Mouse (Mus musculus) intestine, postnatal 0 days (tissue): ENCODE data around the gene Wdr62. TPM values are rescaled to one million over a fixed set of nuclear protein-coding genes. Genes with fewer than 3 reads are reported as not detected.
"Not testable (repeated sequence)": the region's sequence is repeated elsewhere in the genome, so short reads cannot be mapped to it uniquely, and the experiment has no call there.

Experiments used
- ATAC-seq: fragments of 200-750 bp; cut with Nextera tagmentation; 2 replicates; pipeline ENCODE4 v1.8.0; 2017; ENCODE audit warnings: mild to moderate bottlenecking, moderate TSS enrichment, moderate library complexity
- H3K27ac ChIP-seq: fragments of 300-500 bp; sonication (generic); 2 replicates; pipeline ENCODE4 v1.5.1; 2014; ENCODE audit warnings: mild to moderate bottlenecking, low read depth, low read length, moderate library complexity
- H3K27me3 ChIP-seq: fragments of 300-500 bp; sonication (generic); replicated peaks from 2 replicates; pipeline ENCODE4 v1.6.1; 2014; ENCODE audit warnings: low read length, mixed read lengths; ENCODE audit not compliant: control insufficient read depth, insufficient read depth
- H3K36me3 ChIP-seq: fragments of 300-500 bp; sonication (generic); 2 replicates; pipeline ENCODE4 v1.6.1; 2014; ENCODE audit warnings: mild to moderate bottlenecking, moderate library complexity; ENCODE audit not compliant: control insufficient read depth, insufficient read depth
- H3K4me1 ChIP-seq: fragments of 300-500 bp; sonication (generic); replicated peaks from 2 replicates; pipeline ENCODE4 v1.6.1; 2014; ENCODE audit warnings: antibody characterized with exemption, low read length, mixed read lengths; ENCODE audit not compliant: control insufficient read depth, insufficient read depth
- H3K4me2 ChIP-seq: fragments of 300-500 bp; sonication (generic); replicated peaks from 2 replicates; pipeline ENCODE4 v1.6.1; 2014; ENCODE audit warnings: low read depth, mild to moderate bottlenecking, moderate library complexity
- H3K4me3 ChIP-seq: fragments of 300-500 bp; sonication (generic); 2 replicates; pipeline ENCODE4 v1.5.1; 2014; ENCODE audit warnings: low read depth, low read length
- H3K9ac ChIP-seq: fragments of 300-500 bp; sonication (generic); 2 replicates; pipeline ENCODE4 v1.6.1; 2014; ENCODE audit warnings: mild to moderate bottlenecking, low read depth, low read length
- H3K9me3 ChIP-seq: fragments of 300-500 bp; sonication (generic); 2 replicates; pipeline ENCODE4 v1.6.1; 2016; ENCODE audit warnings: mixed run types; ENCODE audit not compliant: control insufficient read depth
- CTCF ChIP-seq: sonication (generic); IDR thresholded peaks from 2 replicates; pipeline ENCODE4 v1.5.1; 2016; ENCODE audit warnings: low read depth, mild to moderate bottlenecking, control low read depth, antibody characterized with exemption, moderate library complexity
- WGBS: fragments of 180-500 bp; shearing (Covaris S2); extraction: QIAGEN DNeasy Blood & Tissue Kit; methylation state at CpG from one replicate; pipeline ENCODE4 v1.1.7; 2014; 5-methylcytosine and 5-hydroxymethylcytosine counted together
- polyA plus RNA-seq: library from polyadenylated mRNA; unstranded; fragments of >200 nt; fragmentation: Nextera tagmentation; extraction: Ambion mirVana; gene quantifications from 2 replicates; pipeline ENCODE4 v1.2.1, GENCODE M21; 2015

The Wdr62 gene
- polyA plus RNA-seq, 1 experiment from 2014 or later: 3.5 TPM

- Histone ChIP-seq H3K9me3 (no peaks in the 10 kb centered on the region), H3K4me2 (no peak overlapping the region), H3K9ac (no peak overlapping the region), H3K27me3 (no peaks in the 10 kb centered on the region), H3K27ac (no peak overlapping the region), H3K4me3 (no peak overlapping the region), H3K36me3 (no peaks in the 10 kb centered on the region), H3K4me1 (no peaks in the 10 kb centered on the region)
- WGBS: 42% methylated on average over 4 of the region's 4 CpGs
- no peak for TF ChIP-seq CTCF
- ATAC-seq: no peak
Observed at GRCm38 (mm10) chr7:30211025-30211424, 69.2 kb downstream of the Wdr62 start.

GRCm38 (mm10) chr7:30206364-30206763 lies 73.9 kb downstream of the Wdr62 start:
- H3K27ac ChIP-seq, H3K4me1 ChIP-seq, H3K4me3 ChIP-seq, H3K4me2 ChIP-seq, ATAC-seq, H3K36me3 ChIP-seq, H3K9me3 ChIP-seq, H3K27me3 ChIP-seq, H3K9ac ChIP-seq: not testable (repeated sequence)
- WGBS: 66% methylated on average over 5 of the region's 5 CpGs

GRCm38 (mm10) chr7:30205383-30205782 lies 74.8 kb downstream of the Wdr62 start:
- H3K4me3 ChIP-seq: no peak overlapping the region
- no peaks in the 10 kb centered on the region for H3K27me3 ChIP-seq
- H3K4me2 ChIP-seq: no peak overlapping the region
- no peak overlapping the region for H3K9ac ChIP-seq
- H3K9me3 ChIP-seq: no peaks in the 10 kb centered on the region
- 3% methylated on average over 2 of the region's 2 CpGs for WGBS
- no peaks in the 10 kb centered on the region for H3K4me1 ChIP-seq
- ATAC-seq: no peak
- H3K36me3 ChIP-seq: no peaks in the 10 kb centered on the region
- no peak overlapping the region for H3K27ac ChIP-seq
- TF ChIP-seq CTCF: peak; percentile 92

- Histone ChIP-seq H3K27me3 (no peaks in the 10 kb centered on the region), H3K9ac (no peak overlapping the region), H3K27ac (0 out of 2 replicates have a peak overlapping the region, but pooled peaks have one; percentile 5), H3K4me3 (peak overlapping the region; percentile 17), H3K36me3 (no peaks in the 10 kb centered on the region), H3K4me1 (no peaks in the 10 kb centered on the region), H3K4me2 (peak overlapping the region; percentile 51), H3K9me3 (no peaks in the 10 kb centered on the region)
- TF ChIP-seq CTCF: no peak
- 26% methylated on average over 8 of the region's 8 CpGs for WGBS
- ATAC-seq: peak; percentile 67
Observed at GRCm38 (mm10) chr7:30204380-30204779, 75.8 kb downstream of the Wdr62 start.

GRCm38 (mm10) chr7:30202895-30203690 lies 77.1 kb downstream of the Wdr62 start:
- no peaks in the 10 kb centered on the region for H3K36me3 ChIP-seq
- WGBS: 71% methylated on average over 11 of the region's 11 CpGs
- H3K9me3 ChIP-seq: no peaks in the 10 kb centered on the region
- no peaks in the 10 kb centered on the region for H3K4me1 ChIP-seq
- no peak overlapping the region for H3K27ac ChIP-seq
- no peaks in the 10 kb centered on the region for H3K27me3 ChIP-seq
- TF ChIP-seq CTCF: no peak
- no peak overlapping the region for H3K9ac ChIP-seq
- H3K4me2 ChIP-seq: no peak overlapping the region
- no peak for ATAC-seq
- H3K4me3 ChIP-seq: no peak overlapping the region

GRCm38 (mm10) chr7:30200661-30201060 lies 79.6 kb downstream of the Wdr62 start:
- not testable (repeated sequence) for ATAC-seq, H3K4me1 ChIP-seq, H3K9me3 ChIP-seq, H3K4me3 ChIP-seq, H3K9ac ChIP-seq, H3K36me3 ChIP-seq, H3K27me3 ChIP-seq, H3K4me2 ChIP-seq, H3K27ac ChIP-seq
- WGBS: 88% methylated on average over 5 of the region's 5 CpGs

- ATAC-seq: no peak
- no peaks in the 10 kb centered on the region for H3K27me3 ChIP-seq
- H3K9ac ChIP-seq: no peak overlapping the region
- WGBS: 81% methylated on average over 5 of the region's 5 CpGs
- H3K9me3 ChIP-seq: no peaks in the 10 kb centered on the region
- no peak for TF ChIP-seq CTCF
- no peak overlapping the region for H3K27ac ChIP-seq
- H3K4me1 ChIP-seq: no peaks in the 10 kb centered on the region; the same call in 1 of the 2 replicates
- no peak overlapping the region for H3K4me3 ChIP-seq
- H3K4me2 ChIP-seq: no peak overlapping the region
- H3K36me3 ChIP-seq: no peaks in the 10 kb centered on the region
Observed at GRCm38 (mm10) chr7:30200200-30200599, 80.0 kb downstream of the Wdr62 start.
